Mouse (Mus musculus) thymus, adult 2 months (tissue): ENCODE results near the gene Dpm3. TPM values are rescaled to one million over a fixed set of nuclear protein-coding genes. Genes with fewer than 3 reads are reported as not detected.
A peak's percentile ranks its signal among the peaks of the same experiment; 100 is the strongest.

Experiments
- DNase-seq: peaks from one replicate; pipeline ENCODE4 v3.0.0; 2021
- H3K27ac ChIP-seq: fragments of 200-500 bp; 2 replicates; pipeline ENCODE4 v1.5.1; 2012; ENCODE audit warnings: low read length, control low read depth; ENCODE audit not compliant: control insufficient read depth, insufficient read depth
- H3K27me3 ChIP-seq: fragments of 200-500 bp; 2 replicates; pipeline ENCODE4 v1.6.1; 2012; ENCODE audit warnings: mild to moderate bottlenecking, low read length, moderate library complexity, mixed read lengths; ENCODE audit not compliant: control insufficient read depth, insufficient read depth
- H3K36me3 ChIP-seq: fragments of 200-500 bp; 2 replicates; pipeline ENCODE4 v1.6.1; 2012; ENCODE audit warnings: mild to moderate bottlenecking, low read length, moderate library complexity; ENCODE audit not compliant: control insufficient read depth, insufficient read depth
- H3K4me1 ChIP-seq: fragments of 200-500 bp; replicated peaks from 2 replicates; pipeline ENCODE4 v1.6.1; 2012; ENCODE audit warnings: low read length; ENCODE audit not compliant: control insufficient read depth, insufficient read depth
- H3K4me3 ChIP-seq: fragments of 200-500 bp; 2 replicates; pipeline ENCODE4 v1.5.1; 2012; ENCODE audit warnings: mild to moderate bottlenecking, low read length, control low read depth, moderate library complexity; ENCODE audit not compliant: control insufficient read depth, insufficient read depth
- CTCF ChIP-seq: fragments of 200-500 bp; IDR thresholded peaks from 2 replicates; pipeline ENCODE4 v1.5.1; 2012; ENCODE audit warnings: mild to moderate bottlenecking, control low read depth, low read length, moderate library complexity, borderline replicate concordance; ENCODE audit not compliant: control insufficient read depth, poor library complexity, insufficient read depth; ENCODE audit errors: extremely low read depth
- POLR2A ChIP-seq: fragments of 200-500 bp; IDR thresholded peaks from 2 replicates; pipeline ENCODE4 v1.6.1; 2012; ENCODE audit warnings: mild to moderate bottlenecking, low read length, control low read depth, moderate library complexity; ENCODE audit not compliant: control insufficient read depth, poor library complexity, insufficient read depth; ENCODE audit errors: extremely low read depth
- WGBS: fragments of 180-500 bp; shearing (Covaris S2); methylation state at CpG from one replicate; pipeline ENCODE4 v1.1.7; 2018; 5-methylcytosine and 5-hydroxymethylcytosine counted together
- polyA plus RNA-seq: library from polyadenylated mRNA; depleted of rRNA; stranded (reverse); fragments of >200 nt; gene quantifications from 2 replicates; pipeline ENCODE4 v1.2.3, GENCODE M21; 2012

Dpm3 gene
- polyA plus RNA-seq, 1 experiment, result 588 TPM

DNA sequence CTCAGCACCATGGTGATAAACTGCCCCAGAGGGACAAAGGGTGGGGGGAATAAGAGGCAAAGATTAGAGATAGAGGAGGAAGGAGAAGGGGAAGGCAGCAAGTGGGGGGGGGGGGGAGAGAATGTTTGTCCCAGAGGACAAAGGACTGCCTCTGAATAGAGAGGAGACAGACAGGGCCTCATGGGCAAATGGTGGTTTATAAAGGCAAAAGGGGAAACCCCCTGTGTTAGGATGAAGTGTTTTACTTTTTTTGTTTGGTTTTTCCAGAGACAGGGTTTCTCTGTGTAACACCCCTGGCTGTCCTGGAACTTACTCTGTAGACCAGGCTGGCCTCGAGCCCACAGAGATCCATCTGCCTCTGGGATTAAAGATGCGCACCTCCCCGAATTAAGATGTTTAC, 1.1 kb downstream of the Dpm3 start:
- Histone ChIP-seq H3K27ac (no peak overlapping the region), H3K4me3 (no peak overlapping the region), H3K27me3 (no peaks in the 10 kb centered on the region), H3K36me3 (no peaks in the 10 kb centered on the region), H3K4me1 (no peaks in the 10 kb centered on the region)
- TF ChIP-seq CTCF (no peak), POLR2A (no peak)
- no peak for DNase-seq
- WGBS, result 93% methylated on average over 3 of the region's 3 CpGs

DNA sequence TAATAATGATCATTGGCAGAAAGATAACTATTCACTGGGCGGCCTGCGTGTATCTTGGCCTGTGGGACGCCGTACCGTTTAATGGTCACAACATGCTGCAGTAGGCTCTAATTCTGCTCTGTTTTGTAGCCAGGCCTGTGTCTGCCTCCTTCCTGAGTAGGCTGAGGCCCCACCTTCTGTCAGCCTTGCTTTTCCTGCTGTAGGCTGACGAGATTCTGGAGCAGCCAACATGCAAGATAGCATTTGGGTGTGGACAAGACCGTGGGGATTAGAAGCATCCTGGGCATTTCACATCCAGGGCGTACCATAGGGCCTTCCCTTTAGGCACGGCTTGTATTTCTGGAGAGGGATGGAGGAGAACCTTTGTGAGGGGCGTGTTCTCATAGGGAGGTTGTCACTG, 3.3 kb downstream of the Dpm3 start:
- DNase-seq, result no peak
- Histone ChIP-seq H3K4me1 (peaks cover 4% of the 10 kb centered on the region), H3K4me3 (no peak overlapping the region), H3K36me3 (no peaks in the 10 kb centered on the region), H3K27me3 (no peaks in the 10 kb centered on the region), H3K27ac (no peak overlapping the region; the same call in 1 of the 2 replicates)
- TF ChIP-seq CTCF (no peak), POLR2A (no peak)
- 74% methylated on average over 10 of the region's 10 CpGs for WGBS

DNA sequence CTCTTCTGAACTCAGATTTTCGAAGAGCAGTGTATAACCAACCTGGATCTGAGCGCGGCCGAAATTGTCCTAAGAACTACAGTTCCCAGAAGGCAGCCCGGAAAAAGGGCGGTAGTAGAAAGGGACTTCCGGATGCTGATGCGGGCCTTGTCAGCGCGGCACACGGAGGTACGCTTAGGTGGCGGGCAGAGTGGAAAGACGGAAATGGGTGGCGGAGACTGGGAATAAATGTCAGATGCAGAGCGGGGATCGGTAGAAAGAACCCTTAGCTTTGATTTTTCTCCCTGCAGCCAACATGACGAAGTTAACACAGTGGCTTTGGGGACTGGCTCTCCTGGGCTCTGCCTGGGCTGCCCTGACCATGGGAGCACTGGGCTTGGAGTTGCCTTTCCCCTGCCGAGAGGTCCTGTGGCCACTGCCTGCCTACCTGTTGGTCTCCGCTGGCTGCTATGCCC, 7.3 kb downstream of the Dpm3 start:
- TF ChIP-seq CTCF (0 out of 2 replicates have a peak, but pooled peaks have one; percentile 15), POLR2A (peak; percentile 78)
- peak; percentile 80 for DNase-seq
- peak overlapping the region; percentile 81 for H3K4me3 ChIP-seq
- H3K27me3 ChIP-seq, result no peaks in the 10 kb centered on the region
- peaks cover 25% of the 10 kb centered on the region for H3K4me1 ChIP-seq
- no peaks in the 10 kb centered on the region for H3K36me3 ChIP-seq
- H3K27ac ChIP-seq, result no peak overlapping the region
- WGBS, result under 1% methylated on average over 20 of the region's 20 CpGs

DNA sequence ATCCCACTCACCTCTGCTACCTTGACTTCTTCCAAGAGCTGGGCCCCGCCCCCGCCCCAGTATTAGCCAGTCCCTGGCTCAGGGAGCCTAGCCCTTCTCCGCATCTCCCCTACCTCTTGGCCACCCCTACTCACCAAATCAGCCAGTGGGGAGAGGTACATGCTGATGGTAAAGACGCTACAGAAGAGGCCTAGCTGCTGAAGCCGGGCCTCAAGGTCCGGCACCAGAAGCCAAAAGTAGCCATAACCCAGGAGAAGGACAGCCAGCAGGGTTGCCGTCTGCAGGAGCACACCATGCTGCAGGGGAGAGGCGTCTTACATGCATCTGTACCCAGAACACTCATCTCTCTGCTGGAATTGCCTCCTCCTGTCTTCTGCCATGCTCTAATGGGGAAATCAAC, 9.8 kb downstream of the Dpm3 start:
- 95% methylated on average over 8 of the region's 8 CpGs for WGBS

DNA sequence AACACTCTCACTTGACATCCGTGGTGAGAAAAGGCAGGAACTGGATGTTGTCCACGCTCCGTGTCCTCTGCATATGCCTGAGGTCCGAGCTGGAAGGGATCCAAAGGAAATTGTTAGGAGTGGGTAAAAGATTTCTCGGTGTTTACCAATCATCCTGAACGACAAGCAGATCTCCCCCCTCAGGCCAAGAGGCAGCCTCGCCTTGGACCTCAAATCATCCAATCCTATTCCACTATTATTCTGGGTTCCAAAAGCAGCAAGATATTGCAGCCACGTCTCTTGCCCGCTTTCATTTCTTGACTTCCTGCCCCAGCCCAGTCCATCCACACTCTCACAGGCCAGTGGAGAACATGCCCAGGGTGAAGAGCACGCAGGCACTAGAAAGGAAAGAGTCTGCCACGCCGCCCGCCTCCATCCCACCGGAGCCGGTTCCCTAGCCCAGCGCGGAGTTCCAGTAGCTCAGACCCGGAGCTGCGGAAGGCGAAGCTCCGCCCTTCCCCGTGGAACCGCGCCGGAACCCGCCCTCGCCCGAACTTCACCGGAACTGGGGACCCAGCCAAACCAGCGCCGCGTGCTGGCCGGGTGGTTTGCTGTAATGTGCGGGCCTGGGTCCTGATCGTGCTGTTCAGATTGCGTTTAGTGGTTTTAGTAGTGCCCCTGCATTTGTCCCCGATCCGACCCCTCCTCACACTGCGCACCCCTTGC, 11.0 kb downstream of the Dpm3 start, which contains the start of gene Slc50a1:
Slc50a1 (minus strand) TSS at position 520 of the 705 bp plus-strand sequence.
- peaks cover 25% of the 10 kb centered on the region for H3K4me1 ChIP-seq
- H3K27ac ChIP-seq, result peak within 1 kb of the TSS; percentile 0; the same call in 1 of the 2 replicates
- H3K36me3 ChIP-seq, result no peaks in the 10 kb centered on the region
- peak; percentile 84 for DNase-seq
- TF ChIP-seq POLR2A (peak; percentile 64), CTCF (peak; percentile 70; the same call in 1 of the 2 replicates)
- under 1% methylated on average over 39 of the region's 39 CpGs for WGBS
- H3K4me3 ChIP-seq, result peak within 1 kb of the TSS; percentile 69
- no peaks in the 10 kb centered on the region for H3K27me3 ChIP-seq

More for the DNA sequence above, 9.8 kb downstream of the Dpm3 start:
- no peak overlapping the region for H3K4me3 ChIP-seq
- DNase-seq, result no peak
- H3K27ac ChIP-seq, result no peak overlapping the region
- H3K36me3 ChIP-seq, result no peaks in the 10 kb centered on the region
- no peaks in the 10 kb centered on the region for H3K27me3 ChIP-seq
- H3K4me1 ChIP-seq, result peaks cover 25% of the 10 kb centered on the region
- TF ChIP-seq POLR2A (no peak), CTCF (no peak)

DNA sequence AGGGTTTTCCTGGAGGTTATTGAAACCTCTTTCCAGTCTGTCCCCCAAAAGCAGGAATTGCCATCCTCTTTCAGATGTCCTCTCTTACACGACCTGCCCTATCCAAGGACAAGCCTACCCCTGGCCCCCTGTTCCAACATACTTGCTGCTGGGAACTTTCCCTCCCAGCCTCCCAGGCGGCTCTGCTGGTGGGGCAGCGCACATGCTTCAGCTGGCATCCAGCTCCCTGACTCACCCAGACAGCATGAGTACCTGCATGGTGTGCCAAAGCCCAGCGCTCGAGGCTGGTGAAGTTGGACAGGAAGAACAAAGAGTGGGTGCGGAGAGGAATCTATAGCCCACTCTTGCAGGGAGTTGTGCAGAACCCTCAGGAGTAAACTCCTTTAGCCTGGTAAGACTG, 11.7 kb downstream of the Dpm3 start:
- Histone ChIP-seq H3K4me1 (peaks cover 25% of the 10 kb centered on the region), H3K4me3 (peak overlapping the region; percentile 69; the same call in 1 of the 2 replicates)
- no peak for DNase-seq

More for the DNA sequence above, 11.7 kb downstream of the Dpm3 start:
- no peaks in the 10 kb centered on the region for H3K27me3 ChIP-seq
- WGBS, result 79% methylated on average over 6 of the region's 6 CpGs
- H3K27ac ChIP-seq, result no peak overlapping the region
- TF ChIP-seq CTCF (no peak), POLR2A (no peak)
- H3K36me3 ChIP-seq, result no peaks in the 10 kb centered on the region
